Mouse (Mus musculus) olfactory bulb, adult 2 months (tissue): ENCODE data around the gene Ndrg2.

Experiments used
- CTCF ChIP-seq: fragments of 200-500 bp; IDR thresholded peaks from 2 replicates; pipeline ENCODE4 v1.5.1; 2012; ENCODE audit warnings: low read depth, mild to moderate bottlenecking, low read length, moderate library complexity; ENCODE audit not compliant: insufficient read depth
- POLR2A ChIP-seq: fragments of 200-500 bp; IDR thresholded peaks from 2 replicates; pipeline ENCODE4 v1.6.1; 2012; ENCODE audit warnings: mild to moderate bottlenecking, low read depth, low read length, moderate library complexity; ENCODE audit not compliant: insufficient read depth

GRCm38 (mm10) chr14:51877517-51877916 lies 36.4 kb downstream of the Ndrg2 start:
- no peak for TF ChIP-seq POLR2A
- TF ChIP-seq CTCF, result no peak
